Mouse (Mus musculus) liver, embryonic 15.5 days (tissue): ENCODE measurements around the gene Nrbp1. TPM values are rescaled to one million over a fixed set of nuclear protein-coding genes. Genes with fewer than 3 reads are reported as not detected.
A peak's percentile ranks its signal among the peaks of the same experiment; 100 is the strongest.
"Not testable (repeated sequence)": the region's sequence is repeated elsewhere in the genome, so short reads cannot be mapped to it uniquely, and the experiment has no call there.

ENCODE experiments used
- ATAC-seq: fragments of 200-750 bp; cut with Nextera tagmentation; 2 replicates; pipeline ENCODE4 v1.8.0; 2017; ENCODE audit warnings: moderate number of reproducible peaks, mild to moderate bottlenecking, moderate library complexity; ENCODE audit not compliant: insufficient read depth
- H3K27ac ChIP-seq: fragments of 300-500 bp; sonication (generic); replicated peaks from 2 replicates; pipeline ENCODE4 v1.5.1; 2015; ENCODE audit warnings: mild to moderate bottlenecking, inconsistent platforms
- H3K27me3 ChIP-seq: fragments of 300-500 bp; sonication (generic); 2 replicates; pipeline ENCODE4 v1.6.1; 2015; ENCODE audit warnings: mild to moderate bottlenecking, inconsistent platforms
- H3K36me3 ChIP-seq: fragments of 300-500 bp; sonication (generic); replicated peaks from 2 replicates; pipeline ENCODE4 v1.6.1; 2015; ENCODE audit warnings: moderate library complexity, mild to moderate bottlenecking, inconsistent platforms
- H3K4me1 ChIP-seq: fragments of 300-500 bp; sonication (generic); replicated peaks from 2 replicates; pipeline ENCODE4 v1.6.1; 2015; ENCODE audit warnings: inconsistent platforms
- H3K4me2 ChIP-seq: fragments of 300-500 bp; sonication (generic); 2 replicates; pipeline ENCODE4 v1.6.1; 2015; ENCODE audit warnings: moderate library complexity, mild to moderate bottlenecking, inconsistent platforms
- H3K4me3 ChIP-seq: fragments of 300-500 bp; sonication (generic); replicated peaks from 2 replicates; pipeline ENCODE4 v1.5.1; 2015; ENCODE audit warnings: mild to moderate bottlenecking, inconsistent platforms
- H3K9ac ChIP-seq: fragments of 300-500 bp; sonication (generic); 2 replicates; pipeline ENCODE4 v1.6.1; 2015; ENCODE audit warnings: moderate library complexity, mild to moderate bottlenecking, inconsistent platforms
- H3K9me3 ChIP-seq: fragments of 300-500 bp; sonication (generic); replicated peaks from 2 replicates; pipeline ENCODE4 v1.6.1; 2016; ENCODE audit warnings: inconsistent platforms
- WGBS: fragments of 180-500 bp; shearing (Covaris S2); methylation state at CpG from one replicate; pipeline ENCODE4 v1.1.7; 2015; ENCODE audit warnings: mixed read lengths; ENCODE audit not compliant: insufficient replicate concordance; 5-methylcytosine and 5-hydroxymethylcytosine counted together
- polyA plus RNA-seq: library from polyadenylated mRNA; unstranded; fragments of >200 nt; fragmentation: Nextera tagmentation; extraction: Ambion mirVana; gene quantifications from 2 replicates; pipeline ENCODE4 v1.2.1, GENCODE M21; 2015

Nrbp1 gene
- polyA plus RNA-seq, 1 experiment from 2014 or later: 47.5 TPM

DNA sequence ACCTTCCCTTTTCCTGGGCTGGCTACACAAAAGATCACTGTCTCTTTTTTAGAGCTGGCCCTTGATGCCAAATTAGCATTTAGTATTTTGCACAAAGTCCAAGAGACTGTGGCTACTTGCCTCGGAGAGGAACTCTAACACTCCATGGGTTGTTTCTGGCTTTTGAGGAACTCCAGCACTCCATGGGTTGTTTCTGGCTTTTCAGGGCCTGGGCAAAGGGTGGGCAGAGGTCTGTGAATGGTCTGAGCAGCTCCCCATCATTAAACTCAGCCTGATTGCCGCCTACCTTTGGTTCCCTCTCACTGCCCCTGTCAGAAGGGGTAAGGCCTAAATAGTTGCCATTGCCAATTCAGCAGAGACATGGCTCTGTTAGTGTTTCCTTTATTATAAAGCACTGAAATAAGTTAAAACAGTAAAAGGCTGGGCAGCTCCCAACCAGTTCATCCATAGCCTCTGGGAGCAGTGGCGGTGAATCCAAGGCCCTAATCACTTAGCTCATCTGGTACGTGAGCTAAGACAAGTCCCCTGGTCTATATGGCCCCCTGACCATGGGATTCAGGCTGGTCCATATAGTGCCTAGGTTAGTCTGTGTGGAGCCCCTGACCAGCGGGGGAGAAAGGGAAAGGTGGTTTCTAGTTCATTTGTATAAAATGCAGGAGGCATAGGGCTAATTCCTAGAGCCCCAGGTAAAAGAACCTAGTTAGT lies 41.9 kb upstream of the Nrbp1 start:
- Histone ChIP-seq H3K4me3 (no peak overlapping the region), H3K27ac (no peak overlapping the region), H3K36me3 (peaks cover 80% of the 10 kb centered on the region), H3K9ac (no peak overlapping the region), H3K9me3 (no peaks in the 10 kb centered on the region), H3K27me3 (no peaks in the 10 kb centered on the region), H3K4me2 (no peak overlapping the region), H3K4me1 (peaks cover 42% of the 10 kb centered on the region)
- WGBS: 82% methylated on average over 5 of the region's 5 CpGs
- no peak for ATAC-seq

DNA sequence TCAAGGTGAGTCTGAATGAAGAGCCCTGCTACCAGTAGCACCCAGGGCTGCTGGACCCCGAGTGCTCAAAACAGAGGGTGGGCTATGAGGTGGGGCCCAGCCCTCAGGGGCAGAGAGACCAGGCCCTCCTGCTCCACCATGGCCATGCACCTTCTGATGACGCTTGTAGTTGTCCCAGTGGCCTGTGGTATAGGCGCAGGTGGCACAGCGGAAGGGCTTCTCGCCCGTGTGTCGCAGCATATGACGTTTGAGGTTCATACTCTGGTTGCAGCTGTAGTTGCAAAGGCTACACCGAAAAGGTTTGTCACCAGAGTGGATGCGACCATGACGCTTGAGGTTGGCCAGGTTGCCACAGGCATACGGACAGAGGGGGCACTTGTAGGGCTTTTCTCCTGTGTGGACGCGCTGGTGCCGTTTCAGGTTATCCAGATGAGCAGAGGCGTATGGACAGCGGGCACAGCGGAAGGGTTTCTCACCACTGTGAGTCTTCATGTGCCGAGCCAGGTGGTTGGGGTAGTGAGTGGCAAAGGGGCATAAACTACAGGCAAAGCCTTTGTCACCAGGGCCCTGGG lies 41.3 kb upstream of the Nrbp1 start:
- peaks cover 36% of the 10 kb centered on the region for H3K4me1 ChIP-seq
- no peak for ATAC-seq
- WGBS: 84% methylated on average over 19 of the region's 19 CpGs
- H3K4me2 ChIP-seq: no peak overlapping the region
- peaks cover 84% of the 10 kb centered on the region for H3K36me3 ChIP-seq
- H3K27me3 ChIP-seq: no peaks in the 10 kb centered on the region
- H3K4me3 ChIP-seq: no peak overlapping the region
- H3K9ac ChIP-seq: no peak overlapping the region
- no peaks in the 10 kb centered on the region for H3K9me3 ChIP-seq
- no peak overlapping the region for H3K27ac ChIP-seq

DNA sequence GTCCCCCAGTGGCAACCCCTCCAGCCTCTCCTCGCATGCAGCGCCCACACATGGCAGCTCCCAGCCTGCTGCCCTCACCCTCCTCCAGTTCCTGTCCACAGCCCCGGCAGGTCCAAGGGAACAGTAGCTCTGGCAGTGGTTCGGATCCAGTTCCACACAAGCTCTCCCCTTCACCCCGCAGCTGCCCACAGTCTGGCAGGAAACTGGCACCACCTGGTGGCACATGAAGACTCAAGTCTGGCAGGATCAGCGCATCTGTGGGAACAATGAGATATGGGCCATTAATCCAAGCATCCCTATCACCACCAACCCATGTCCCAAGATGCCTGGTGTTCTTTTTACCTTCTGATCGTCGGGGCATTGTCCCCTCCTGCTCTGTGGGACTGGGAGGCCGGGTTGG lies 40.8 kb upstream of the Nrbp1 start:
- H3K36me3 ChIP-seq: peaks cover 84% of the 10 kb centered on the region
- H3K4me1 ChIP-seq: peaks cover 31% of the 10 kb centered on the region
- H3K27ac ChIP-seq: no peak overlapping the region
- no peak overlapping the region for H3K4me3 ChIP-seq
- no peaks in the 10 kb centered on the region for H3K27me3 ChIP-seq
- ATAC-seq: no peak
- no peak overlapping the region for H3K4me2 ChIP-seq
- 79% methylated on average over 9 of the region's 9 CpGs for WGBS
- H3K9me3 ChIP-seq: no peaks in the 10 kb centered on the region
- no peak overlapping the region for H3K9ac ChIP-seq

DNA sequence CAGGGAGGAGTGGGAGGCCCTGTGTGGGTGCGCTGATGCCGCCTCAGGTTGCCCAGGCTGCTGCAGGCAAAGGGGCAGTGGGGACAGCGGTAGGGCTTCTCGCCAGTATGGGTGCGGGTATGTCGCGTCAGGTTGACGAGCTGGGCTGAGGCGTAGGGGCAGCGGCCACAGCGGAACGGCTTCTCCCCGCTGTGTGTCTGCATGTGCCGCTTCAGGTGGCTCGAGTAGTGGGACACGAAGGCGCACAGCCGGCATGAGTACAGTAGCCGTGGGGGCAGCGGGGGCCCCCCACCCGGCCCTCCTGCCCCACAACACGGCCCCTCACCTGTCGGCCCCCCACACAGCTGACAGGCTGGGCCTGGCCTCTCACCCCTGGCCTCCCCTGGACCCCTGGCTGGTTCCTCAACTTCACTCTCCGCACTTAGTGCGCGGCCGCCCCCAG lies 40.3 kb upstream of the Nrbp1 start:
- H3K4me1 ChIP-seq: peaks cover 31% of the 10 kb centered on the region
- peaks cover 84% of the 10 kb centered on the region for H3K36me3 ChIP-seq
- no peaks in the 10 kb centered on the region for H3K9me3 ChIP-seq
- H3K9ac ChIP-seq: no peak overlapping the region
- no peak overlapping the region for H3K27ac ChIP-seq
- no peaks in the 10 kb centered on the region for H3K27me3 ChIP-seq
- 83% methylated on average over 27 of the region's 27 CpGs for WGBS
- H3K4me2 ChIP-seq: peak overlapping the region; percentile 94; the same call in 1 of the 2 replicates
- ATAC-seq: no peak
- H3K4me3 ChIP-seq: 0 out of 2 replicates have a peak overlapping the region, but pooled peaks have one; percentile 86

DNA sequence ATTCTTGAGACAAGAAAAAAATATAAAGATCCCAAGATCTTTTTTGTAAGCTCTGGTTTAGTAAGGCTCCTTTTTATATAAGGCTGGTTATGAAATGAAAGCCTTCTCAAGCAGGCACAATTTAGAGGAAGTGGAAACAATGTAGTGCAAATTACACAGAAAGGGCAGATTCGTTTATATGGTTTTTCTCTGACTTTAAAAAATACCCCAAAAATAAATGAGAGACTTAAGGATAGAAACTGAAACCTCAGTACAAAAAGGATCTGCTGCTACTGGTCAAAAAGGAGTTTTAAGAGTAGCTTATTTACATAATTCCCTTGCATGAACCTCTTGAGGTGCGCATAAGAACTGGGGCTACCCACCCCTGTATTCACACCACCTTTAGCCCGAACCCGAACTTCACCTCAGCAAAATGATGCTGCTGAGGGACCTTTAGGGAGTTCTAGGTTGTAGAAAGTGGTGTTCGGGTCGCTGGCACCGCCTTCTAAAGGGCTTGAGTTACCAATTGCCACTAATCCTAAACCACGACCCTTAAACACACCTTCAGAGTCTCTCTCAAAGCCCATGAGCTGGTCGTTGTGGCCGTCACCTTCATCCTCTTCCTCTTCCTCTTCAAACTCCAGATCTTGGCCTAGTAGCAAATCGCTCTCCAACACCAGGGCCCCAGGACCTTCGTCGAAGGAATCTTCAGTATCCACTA lies 39.5 kb upstream of the Nrbp1 start:
- Histone ChIP-seq H3K9me3 (no peaks in the 10 kb centered on the region), H3K36me3 (peaks cover 84% of the 10 kb centered on the region), H3K4me3 (peak overlapping the region; percentile 86), H3K4me2 (peak overlapping the region; percentile 94), H3K27me3 (no peaks in the 10 kb centered on the region), H3K9ac (peak overlapping the region; percentile 78), H3K4me1 (peaks cover 31% of the 10 kb centered on the region), H3K27ac (peak overlapping the region; percentile 84)
- WGBS: 14% methylated on average over 13 of the region's 13 CpGs
- no peak for ATAC-seq

DNA sequence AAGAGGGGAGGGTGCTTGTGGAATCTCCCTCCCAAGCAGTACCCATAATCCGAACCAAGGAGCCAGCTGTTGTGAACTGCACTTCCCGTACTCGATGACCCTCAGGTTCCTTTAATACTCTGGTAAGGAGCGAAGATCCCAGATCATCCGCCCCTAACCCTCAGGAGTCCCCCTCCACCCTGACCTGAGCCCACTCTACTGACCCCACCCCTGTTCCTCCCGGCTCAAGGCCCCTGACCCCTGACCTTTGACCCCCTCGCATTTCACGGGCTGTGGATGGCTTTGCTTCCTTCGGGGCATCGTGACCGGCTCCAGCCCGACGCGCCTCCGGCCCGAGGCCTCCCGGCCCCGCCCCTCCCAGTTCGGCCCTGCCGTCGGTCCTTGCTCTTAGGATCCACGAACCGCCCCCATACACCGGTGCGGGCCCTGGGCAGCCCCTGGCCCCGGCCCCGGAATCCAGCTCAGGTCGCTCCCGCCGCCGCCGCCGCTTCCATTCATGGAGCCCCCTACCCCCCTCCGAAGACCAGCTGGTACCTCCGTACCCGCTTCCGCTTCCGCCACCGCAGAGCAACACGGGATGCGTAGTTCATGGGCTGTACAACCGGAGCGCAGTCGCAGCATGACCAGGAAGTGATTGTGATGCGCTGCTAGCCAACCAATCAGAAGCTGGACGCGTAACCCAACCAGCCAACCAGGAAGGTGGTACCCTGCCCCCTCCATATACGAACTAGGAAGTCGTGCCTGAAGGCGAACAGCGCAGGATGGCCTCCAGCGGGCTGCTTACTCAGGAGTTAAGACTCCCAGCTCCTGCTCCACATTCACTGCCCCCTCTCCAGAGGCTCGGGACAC lies 38.7 kb upstream of the Nrbp1 start, which contains the start of gene Zfp513:
Gene Zfp513 (minus strand): TSS at position 562 of the 849 bp plus-strand sequence.
- H3K4me3 ChIP-seq: peak within 1 kb of the TSS; percentile 86
- H3K27me3 ChIP-seq: no peaks in the 10 kb centered on the region
- under 1% methylated on average over 53 of the region's 53 CpGs for WGBS
- H3K36me3 ChIP-seq: peaks cover 83% of the 10 kb centered on the region
- H3K4me2 ChIP-seq: peak within 1 kb of the TSS; percentile 94
- H3K4me1 ChIP-seq: peaks cover 31% of the 10 kb centered on the region
- peak within 1 kb of the TSS; percentile 78 for H3K9ac ChIP-seq
- peak within 1 kb of the TSS; percentile 84 for H3K27ac ChIP-seq
- no peaks in the 10 kb centered on the region for H3K9me3 ChIP-seq
- ATAC-seq: peak; percentile 95

DNA sequence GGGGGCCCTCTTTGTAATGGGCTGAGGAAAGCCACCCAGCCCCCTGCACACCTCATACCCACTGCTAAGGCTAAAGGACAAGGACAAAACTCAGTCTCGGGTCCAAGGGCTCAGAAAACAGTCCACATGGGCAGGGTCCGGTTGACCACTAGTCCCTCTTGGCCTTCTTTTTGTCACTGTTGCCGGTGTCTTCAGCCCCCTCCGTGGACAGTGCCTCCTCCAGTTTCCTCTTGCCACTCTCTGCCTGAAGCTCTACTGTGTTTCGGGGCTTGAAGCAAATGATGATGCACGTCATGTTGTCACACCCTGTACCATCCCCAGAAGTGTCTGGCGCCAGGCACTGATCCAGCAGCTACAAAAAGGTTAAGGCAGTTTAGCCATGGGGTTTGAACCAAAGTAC lies 37.7 kb upstream of the Nrbp1 start:
- Histone ChIP-seq H3K27ac (peak overlapping the region; percentile 84), H3K4me1 (peaks cover 31% of the 10 kb centered on the region), H3K9ac (no peak overlapping the region; the same call in 1 of the 2 replicates), H3K9me3 (no peaks in the 10 kb centered on the region), H3K27me3 (no peaks in the 10 kb centered on the region), H3K36me3 (peaks cover 83% of the 10 kb centered on the region), H3K4me3 (peak overlapping the region; percentile 86), H3K4me2 (peak overlapping the region; percentile 94)
- 77% methylated on average over 7 of the region's 7 CpGs for WGBS
- no peak for ATAC-seq

DNA sequence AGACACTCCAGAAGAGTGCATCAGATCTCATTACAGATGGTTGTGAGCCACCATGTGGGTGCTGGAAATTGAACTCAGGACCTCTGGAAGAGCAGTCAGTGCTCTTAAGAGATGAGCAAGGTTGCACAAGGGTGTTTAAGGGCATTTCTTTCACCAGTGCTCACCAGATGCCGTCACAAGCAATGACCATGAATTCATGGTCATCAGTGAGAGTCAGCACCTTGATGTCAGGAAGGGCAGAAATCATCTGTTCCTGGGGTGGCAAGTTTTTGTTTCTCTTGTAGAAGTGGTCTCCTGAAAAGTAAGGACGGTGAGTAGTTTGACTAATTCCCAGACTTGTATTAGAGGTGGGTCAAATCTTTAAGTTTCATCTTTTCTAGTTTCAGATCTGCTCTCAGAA lies 36.8 kb upstream of the Nrbp1 start:
- H3K9me3 ChIP-seq: no peaks in the 10 kb centered on the region
- no peak overlapping the region for H3K4me3 ChIP-seq
- ATAC-seq: no peak
- H3K36me3 ChIP-seq: peaks cover 83% of the 10 kb centered on the region
- 87% methylated on average over 2 of the region's 2 CpGs for WGBS
- no peak overlapping the region for H3K4me2 ChIP-seq
- no peak overlapping the region for H3K27ac ChIP-seq
- no peaks in the 10 kb centered on the region for H3K27me3 ChIP-seq
- H3K9ac ChIP-seq: no peak overlapping the region
- peaks cover 25% of the 10 kb centered on the region for H3K4me1 ChIP-seq

DNA sequence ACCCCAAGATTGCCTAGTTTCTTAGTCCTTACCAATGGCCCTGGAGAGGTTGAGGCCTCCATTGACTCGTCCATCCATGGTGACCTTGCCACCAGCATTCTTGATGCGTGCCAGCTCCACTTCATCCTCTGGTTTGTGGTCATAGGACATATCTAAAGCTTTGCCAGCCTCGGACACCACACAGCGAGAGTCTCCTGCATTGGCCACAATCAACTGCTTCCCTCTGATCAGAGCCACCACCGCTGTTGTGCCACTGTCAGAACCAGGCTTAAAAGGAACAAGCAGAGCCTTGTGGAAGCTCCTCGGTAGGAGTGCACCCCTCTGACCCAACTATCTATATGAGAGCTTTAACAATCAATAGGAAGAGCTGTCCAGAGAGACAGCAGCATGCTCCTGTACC lies 36.2 kb upstream of the Nrbp1 start:
- no peak overlapping the region for H3K4me2 ChIP-seq
- no peak overlapping the region for H3K4me3 ChIP-seq
- H3K27ac ChIP-seq: no peak overlapping the region
- H3K9me3 ChIP-seq: no peaks in the 10 kb centered on the region
- H3K9ac ChIP-seq: no peak overlapping the region
- 81% methylated on average over 6 of the region's 6 CpGs for WGBS
- H3K4me1 ChIP-seq: peaks cover 25% of the 10 kb centered on the region
- no peak for ATAC-seq
- H3K36me3 ChIP-seq: peaks cover 78% of the 10 kb centered on the region
- no peaks in the 10 kb centered on the region for H3K27me3 ChIP-seq

DNA sequence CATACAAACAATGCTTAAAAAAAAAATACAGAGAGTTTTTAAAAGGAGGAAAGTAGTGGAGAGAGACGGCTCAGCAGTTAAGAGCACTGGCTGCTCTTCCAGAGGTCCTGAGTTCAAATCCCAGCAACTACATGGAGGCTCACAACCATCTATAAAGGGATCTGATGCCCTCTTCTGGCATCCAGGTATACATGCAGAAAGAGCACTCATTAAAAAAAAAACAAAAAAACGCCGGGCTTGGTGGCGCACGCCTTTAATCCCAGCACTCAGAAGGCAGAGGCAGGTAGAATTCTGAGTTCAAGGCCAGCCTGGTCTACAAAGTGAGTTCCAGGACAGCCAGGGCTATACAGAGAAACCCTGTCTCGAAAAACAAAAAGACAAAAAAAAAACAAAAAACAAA lies 24.1 kb upstream of the Nrbp1 start:
- WGBS: 70% methylated on average over 6 of the region's 6 CpGs
- not testable (repeated sequence) for H3K4me2 ChIP-seq, ATAC-seq, H3K9me3 ChIP-seq, H3K4me3 ChIP-seq, H3K27me3 ChIP-seq, H3K27ac ChIP-seq, H3K9ac ChIP-seq
- H3K4me1 ChIP-seq: peaks cover 61% of the 10 kb centered on the region
- H3K36me3 ChIP-seq: peaks cover 19% of the 10 kb centered on the region; the same call in 1 of the 2 replicates
